Comparison of ENCODE assay signal across 33 mouse cellular contexts in genomic region chr5:51234004-51234355, GRCm38 (mm10).
"Had no signal": no experiment of that assay in that cellular context is flagged by ENCODE, and none has a peak within 500 bp of the region (broad histone marks: within the 10 kb centered on the region; RNA-seq: fewer than 3 reads in every experiment).

No protein-coding gene starts in this region.

- H3K9ac ChIP-seq: limb, embryonic 12.5 days; limb, embryonic 13.5 days; limb, embryonic 15.5 days; liver, embryonic 12.5 days; liver, embryonic 13.5 days; liver, embryonic 14.5 days; liver, embryonic 15.5 days; liver, postnatal 0 days; lung, embryonic 14.5 days; lung, embryonic 15.5 days; midbrain, embryonic 12.5 days; midbrain, embryonic 13.5 days; midbrain, embryonic 15.5 days; neural tube, embryonic 12.5 days; neural tube, embryonic 13.5 days had no signal

- H3K4me2 ChIP-seq: limb, embryonic 12.5 days; limb, embryonic 13.5 days; limb, embryonic 15.5 days; liver, embryonic 11.5 days; liver, embryonic 12.5 days; liver, embryonic 13.5 days; liver, embryonic 15.5 days; lung, embryonic 14.5 days; lung, embryonic 15.5 days; midbrain, embryonic 11.5 days; midbrain, embryonic 12.5 days; midbrain, embryonic 13.5 days; midbrain, embryonic 15.5 days; neural tube, embryonic 12.5 days; neural tube, embryonic 13.5 days had no signal

- H3K36me3 ChIP-seq: limb, embryonic 10.5 days; limb, embryonic 12.5 days; limb, embryonic 13.5 days; limb, embryonic 15.5 days; liver, embryonic 12.5 days; liver, embryonic 13.5 days; liver, embryonic 15.5 days; lung, embryonic 15.5 days; midbrain, embryonic 10.5 days; midbrain, embryonic 12.5 days; midbrain, embryonic 13.5 days; midbrain, embryonic 15.5 days; neural tube, embryonic 12.5 days; neural tube, embryonic 13.5 days had no signal

- ATAC-seq: liver, embryonic 12.5 days; liver, postnatal 0 days; lung, postnatal 0 days; midbrain, embryonic 13.5 days; midbrain, embryonic 15.5 days; midbrain, embryonic 16.5 days had no signal

- H3K4me1 ChIP-seq: limb, embryonic 10.5 days; limb, embryonic 12.5 days; limb, embryonic 13.5 days; limb, embryonic 15.5 days; liver, embryonic 12.5 days; liver, embryonic 13.5 days; liver, embryonic 15.5 days; lung, embryonic 15.5 days; megakaryocyte, embryonic 14.5 days; midbrain, embryonic 10.5 days; midbrain, embryonic 12.5 days; midbrain, embryonic 13.5 days; midbrain, embryonic 15.5 days; neural tube, embryonic 12.5 days; neural tube, embryonic 13.5 days had no signal

- H3K4me3 ChIP-seq: limb, embryonic 10.5 days; limb, embryonic 12.5 days; limb, embryonic 13.5 days; limb, embryonic 15.5 days; liver, embryonic 12.5 days; liver, embryonic 13.5 days; liver, embryonic 15.5 days; lung, embryonic 15.5 days; megakaryocyte, embryonic 14.5 days; midbrain, embryonic 10.5 days; midbrain, embryonic 12.5 days; midbrain, embryonic 13.5 days; midbrain, embryonic 15.5 days; myocyte; neural tube, embryonic 12.5 days; neural tube, embryonic 13.5 days had no signal

- DNase-seq: left cerebral cortex, postnatal 4 days; liver; liver, embryonic 13.5 days; liver, postnatal 0 days; lung, adult 18-20 months; lung, adult 2 months; lung, embryonic 14.5 days; lung, postnatal 10 days; lung, postnatal 14 days; lung, postnatal 36 days; lung, postnatal 4 days; midbrain, embryonic 14.5 days had no signal

- H3K27me3 ChIP-seq: limb, embryonic 12.5 days; limb, embryonic 13.5 days; limb, embryonic 15.5 days; liver, embryonic 12.5 days; liver, embryonic 13.5 days; liver, embryonic 15.5 days; lung, embryonic 15.5 days; megakaryocyte, embryonic 14.5 days; midbrain, embryonic 12.5 days; midbrain, embryonic 13.5 days; midbrain, embryonic 15.5 days; neural tube, embryonic 12.5 days; neural tube, embryonic 13.5 days had no signal

- H3K27ac ChIP-seq: limb, embryonic 10.5 days; limb, embryonic 12.5 days; limb, embryonic 13.5 days; limb, embryonic 15.5 days; liver, embryonic 12.5 days; liver, embryonic 13.5 days; liver, embryonic 14.5 days; liver, embryonic 15.5 days; lung, embryonic 15.5 days; macrophage; midbrain, embryonic 10.5 days; midbrain, embryonic 12.5 days; midbrain, embryonic 13.5 days; midbrain, embryonic 15.5 days; neural tube, embryonic 12.5 days; neural tube, embryonic 13.5 days had no signal

- H3K9me3 ChIP-seq: limb, embryonic 10.5 days; limb, embryonic 12.5 days; limb, embryonic 13.5 days; limb, embryonic 15.5 days; liver, embryonic 12.5 days; liver, embryonic 13.5 days; liver, embryonic 15.5 days; lung, embryonic 15.5 days; megakaryocyte, embryonic 14.5 days; midbrain, embryonic 10.5 days; midbrain, embryonic 12.5 days; midbrain, embryonic 13.5 days; midbrain, embryonic 15.5 days; neural tube, embryonic 12.5 days; neural tube, embryonic 13.5 days had no signal
